Mouse (Mus musculus): ENCODE data around the gene Nucks1. TPM values are rescaled to one million over a fixed set of nuclear protein-coding genes. Genes with fewer than 3 reads are reported as not detected.
"Not testable (repeated sequence)": the region's sequence is repeated elsewhere in the genome, so short reads cannot be mapped to it uniquely, and the experiment has no call there.

The Nucks1 gene
- polyA plus RNA-seq, 1 experiment from 2014 or later: 69.7 TPM

GRCm38 (mm10) chr1:131890043-131890658, 20.2 kb upstream of the Nucks1 start:
- no peak overlapping the region for H3K4me3 ChIP-seq (replicated peaks)
- H3K9ac ChIP-seq: no peak overlapping the region
- no peak overlapping the region for H3K4me2 ChIP-seq (replicated peaks)
- no peaks in the 10 kb centered on the region for H3K4me1 ChIP-seq (replicated peaks)
- H3K27ac ChIP-seq: no peak overlapping the region
- no peaks in the 10 kb centered on the region for H3K36me3 ChIP-seq
- WGBS: 55% methylated on average over 6 of the region's 6 CpGs
- ATAC-seq: 0 out of 2 replicates have a peak, but pooled peaks have one; percentile 17
- H3K27me3 ChIP-seq (replicated peaks): no peaks in the 10 kb centered on the region
- no peaks in the 10 kb centered on the region for H3K9me3 ChIP-seq

DNA sequence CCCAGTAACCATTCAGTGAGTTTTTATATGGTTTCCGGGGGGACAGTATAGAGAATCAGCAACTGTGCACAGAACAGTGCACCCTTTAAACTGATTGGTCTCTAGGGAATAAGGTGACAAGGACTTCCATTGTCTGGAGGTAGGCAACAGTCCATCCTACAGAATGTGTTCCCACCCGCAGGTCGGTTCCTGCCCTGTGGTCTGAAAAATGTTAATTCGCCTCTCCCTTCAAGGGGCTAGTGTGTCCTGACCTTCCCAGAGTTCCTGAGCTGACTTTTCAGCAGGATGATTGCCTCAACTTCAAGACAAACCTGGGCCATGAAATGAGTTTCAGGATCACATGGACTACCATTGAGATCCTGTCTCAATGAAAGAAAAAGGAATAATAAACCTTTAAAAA, 18.9 kb upstream of the Nucks1 start:
- H3K9ac ChIP-seq: no peak overlapping the region
- H3K27me3 ChIP-seq (replicated peaks): no peaks in the 10 kb centered on the region
- H3K36me3 ChIP-seq: no peaks in the 10 kb centered on the region
- no peak for ATAC-seq
- H3K4me1 ChIP-seq (replicated peaks): no peaks in the 10 kb centered on the region
- WGBS: 81% methylated on average over 4 of the region's 4 CpGs
- no peak overlapping the region for H3K4me2 ChIP-seq (replicated peaks)
- H3K27ac ChIP-seq: no peak overlapping the region
- no peaks in the 10 kb centered on the region for H3K9me3 ChIP-seq
- no peak overlapping the region for H3K4me3 ChIP-seq (replicated peaks)

DNA sequence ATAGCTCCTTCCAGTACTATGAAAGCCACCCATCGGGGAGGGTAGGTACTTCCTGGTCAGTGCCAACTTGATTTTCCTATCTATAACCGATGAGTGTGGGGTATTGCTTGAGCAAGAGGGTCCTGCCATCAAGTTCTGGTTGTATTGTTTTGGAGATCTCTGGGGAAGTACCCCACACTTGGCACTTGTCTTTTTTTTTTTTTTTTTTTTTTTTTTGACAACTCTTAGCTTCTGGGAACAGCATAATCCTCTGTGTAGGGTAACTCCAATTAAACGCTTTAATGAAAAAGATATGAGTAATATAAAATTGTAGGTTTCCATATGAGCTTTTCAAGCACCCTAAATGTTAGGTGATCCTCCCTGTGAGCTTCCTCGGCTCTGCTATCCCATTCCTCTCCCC, 7.7 kb upstream of the Nucks1 start:
- Histone ChIP-seq H3K36me3 (no peaks in the 10 kb centered on the region), H3K27me3 (replicated peaks) (no peaks in the 10 kb centered on the region), H3K4me3 (replicated peaks) (no peak overlapping the region), H3K27ac (no peak overlapping the region), H3K9ac (no peak overlapping the region), H3K9me3 (no peaks in the 10 kb centered on the region), H3K4me1 (replicated peaks) (no peaks in the 10 kb centered on the region), H3K4me2 (replicated peaks) (no peak overlapping the region)
- 86% methylated on average over 4 of the region's 4 CpGs for WGBS
- ATAC-seq: no peak

GRCm38 (mm10) chr1:131903251-131903650, 7.1 kb upstream of the Nucks1 start:
- 86% methylated on average over 7 of the region's 7 CpGs for WGBS
- Histone ChIP-seq H3K9me3 (no peaks in the 10 kb centered on the region), H3K27ac (no peak overlapping the region), H3K4me1 (replicated peaks) (no peaks in the 10 kb centered on the region), H3K36me3 (no peaks in the 10 kb centered on the region), H3K4me2 (replicated peaks) (no peak overlapping the region), H3K27me3 (replicated peaks) (no peaks in the 10 kb centered on the region), H3K4me3 (replicated peaks) (no peak overlapping the region), H3K9ac (no peak overlapping the region)
- no peak for ATAC-seq

GRCm38 (mm10) chr1:131905497-131905896, 4.8 kb upstream of the Nucks1 start:
- 9% methylated on average over 1 of the region's 1 CpGs for WGBS
- H3K27ac ChIP-seq: no peak overlapping the region
- H3K4me3 ChIP-seq (replicated peaks): no peak overlapping the region
- ATAC-seq: no peak
- no peaks in the 10 kb centered on the region for H3K9me3 ChIP-seq
- H3K27me3 ChIP-seq (replicated peaks): no peaks in the 10 kb centered on the region
- H3K9ac ChIP-seq: no peak overlapping the region
- H3K4me1 ChIP-seq (replicated peaks): no peaks in the 10 kb centered on the region
- H3K36me3 ChIP-seq: no peaks in the 10 kb centered on the region
- no peak overlapping the region for H3K4me2 ChIP-seq (replicated peaks)

DNA sequence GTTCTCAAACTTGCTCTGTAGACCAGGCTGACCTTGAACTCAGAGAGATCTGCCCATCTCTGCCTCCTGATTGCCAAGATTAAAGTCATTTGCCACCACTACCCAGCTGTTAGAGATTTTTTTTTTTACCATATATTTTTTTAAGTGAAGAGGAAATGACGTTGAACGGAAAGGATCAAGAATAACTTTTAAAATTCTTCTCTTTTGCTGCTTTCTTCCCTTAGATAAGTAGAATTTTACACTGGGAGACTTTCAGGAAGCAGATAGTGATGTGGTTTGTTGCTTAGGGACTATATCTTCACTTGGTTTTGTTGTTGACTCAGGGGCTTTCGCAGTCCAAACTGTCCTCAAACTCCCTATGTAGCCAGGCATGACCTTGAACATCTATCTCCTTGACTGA, 1.9 kb upstream of the Nucks1 start:
- WGBS: 90% methylated on average over 3 of the region's 3 CpGs
- no peaks in the 10 kb centered on the region for H3K36me3 ChIP-seq
- H3K27me3 ChIP-seq (replicated peaks): no peaks in the 10 kb centered on the region
- no peaks in the 10 kb centered on the region for H3K9me3 ChIP-seq
- no peak overlapping the region for H3K9ac ChIP-seq
- H3K4me1 ChIP-seq (replicated peaks): 0 out of 2 replicates have a peak, but pooled peaks cover 2% of the 10 kb centered on the region
- H3K4me3 ChIP-seq (replicated peaks): no peak overlapping the region
- no peak for ATAC-seq
- no peak overlapping the region for H3K27ac ChIP-seq
- H3K4me2 ChIP-seq (replicated peaks): no peak overlapping the region

- ATAC-seq; H3K4me3 ChIP-seq (replicated peaks); H3K9ac ChIP-seq; H3K4me2 ChIP-seq (replicated peaks); H3K27me3 ChIP-seq (replicated peaks); H3K4me1 ChIP-seq (replicated peaks); H3K36me3 ChIP-seq; H3K27ac ChIP-seq; H3K9me3 ChIP-seq: not testable (repeated sequence)
- WGBS: 94% methylated on average over 2 of the region's 2 CpGs
Measured at GRCm38 (mm10) chr1:131909236-131909635, 1.1 kb upstream of the Nucks1 start.

DNA sequence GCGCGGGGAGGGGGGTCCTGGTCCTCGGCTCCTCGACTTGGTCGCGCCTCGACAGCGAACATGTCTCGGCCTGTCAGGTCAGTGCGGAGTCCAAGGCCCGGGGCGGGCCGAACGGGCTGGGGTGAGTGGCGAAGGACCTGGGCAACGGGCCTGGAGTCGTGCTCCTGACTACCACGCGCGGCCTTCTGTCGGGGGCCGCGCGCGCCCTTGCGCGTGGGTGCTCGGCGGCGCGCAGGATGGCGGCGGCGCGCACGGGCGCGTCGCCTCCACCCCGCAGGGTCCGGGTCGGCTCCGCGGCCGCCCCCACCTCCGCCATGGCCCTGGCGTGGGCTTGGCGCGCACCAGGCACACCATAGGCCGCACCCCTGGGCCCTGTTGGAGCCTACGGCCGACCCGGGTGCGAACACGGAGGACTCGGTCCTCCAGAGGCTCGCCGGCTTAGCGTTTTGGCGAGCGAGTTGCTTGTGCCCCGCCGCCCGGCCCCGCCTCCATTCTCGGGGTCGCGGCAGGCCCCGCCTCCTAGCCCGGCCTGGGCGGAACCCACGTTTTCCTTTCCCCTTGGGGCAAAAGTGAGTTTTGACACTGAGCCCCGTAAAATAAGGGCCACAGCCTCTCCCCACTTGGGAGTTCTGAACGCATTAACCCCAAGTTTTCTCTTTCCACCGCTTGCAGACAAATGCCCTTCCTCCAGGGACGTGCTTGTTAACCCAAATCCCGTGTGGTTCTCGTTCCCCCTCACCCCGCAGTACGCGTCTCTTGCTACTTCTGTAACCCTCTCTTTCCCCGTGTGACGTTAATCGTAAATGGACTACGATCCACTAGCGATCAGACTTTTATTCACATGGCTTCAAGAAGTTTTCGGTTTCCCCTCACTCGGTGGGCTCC, 582 bp downstream of the Nucks1 start:
- peak overlapping the region; percentile 92 for H3K4me3 ChIP-seq (replicated peaks)
- no peaks in the 10 kb centered on the region for H3K9me3 ChIP-seq
- H3K4me2 ChIP-seq (replicated peaks): peak overlapping the region; percentile 51
- WGBS: under 1% methylated on average over 86 of the region's 88 CpGs
- H3K36me3 ChIP-seq: no peaks in the 10 kb centered on the region
- no peaks in the 10 kb centered on the region for H3K27me3 ChIP-seq (replicated peaks)
- peak overlapping the region; percentile 98 for H3K27ac ChIP-seq
- H3K4me1 ChIP-seq (replicated peaks): 0 out of 2 replicates have a peak, but pooled peaks cover 6% of the 10 kb centered on the region
- peak overlapping the region; percentile 97 for H3K9ac ChIP-seq
- ATAC-seq: peak; percentile 81

DNA sequence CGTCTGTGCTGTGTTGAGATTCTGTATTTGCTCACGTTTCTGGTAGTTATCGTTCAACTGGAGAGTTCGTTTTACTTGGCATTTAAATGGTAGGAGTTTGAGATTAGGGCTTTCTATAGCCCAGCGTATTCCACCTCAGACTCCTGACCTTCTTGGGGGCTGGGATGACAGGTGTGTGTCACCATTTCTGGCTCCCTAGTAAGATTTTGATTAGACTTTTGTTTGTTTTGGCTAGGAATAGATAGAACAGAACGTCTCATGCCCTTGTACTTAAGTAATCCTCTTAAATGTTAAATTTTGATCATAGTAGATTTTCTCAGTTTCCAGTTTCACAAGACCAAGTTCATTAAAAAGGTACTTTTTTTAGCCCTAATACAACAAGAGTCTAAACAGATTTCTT, 7.3 kb downstream of the Nucks1 start:
- ATAC-seq: no peak
- H3K27me3 ChIP-seq (replicated peaks): no peaks in the 10 kb centered on the region
- WGBS: 59% methylated on average over 6 of the region's 6 CpGs
- no peak overlapping the region for H3K9ac ChIP-seq
- H3K4me1 ChIP-seq (replicated peaks): 0 out of 2 replicates have a peak, but pooled peaks cover 5% of the 10 kb centered on the region
- no peak overlapping the region for H3K4me2 ChIP-seq (replicated peaks)
- H3K27ac ChIP-seq: no peak overlapping the region
- peaks cover 7% of the 10 kb centered on the region for H3K36me3 ChIP-seq
- H3K4me3 ChIP-seq (replicated peaks): no peak overlapping the region
- no peaks in the 10 kb centered on the region for H3K9me3 ChIP-seq

GRCm38 (mm10) chr1:131919052-131919451, 8.7 kb downstream of the Nucks1 start:
- Histone ChIP-seq H3K27ac (no peak overlapping the region), H3K36me3 (peaks cover 11% of the 10 kb centered on the region), H3K9me3 (no peaks in the 10 kb centered on the region), H3K27me3 (replicated peaks) (no peaks in the 10 kb centered on the region), H3K9ac (no peak overlapping the region), H3K4me1 (replicated peaks) (0 out of 2 replicates have a peak, but pooled peaks cover 5% of the 10 kb centered on the region), H3K4me2 (replicated peaks) (no peak overlapping the region), H3K4me3 (replicated peaks) (no peak overlapping the region)
- no peak for ATAC-seq
- WGBS: 90% methylated on average over 2 of the region's 2 CpGs

GRCm38 (mm10) chr1:131922100-131922499, 11.8 kb downstream of the Nucks1 start:
- Histone ChIP-seq H3K4me2 (replicated peaks) (no peak overlapping the region), H3K4me3 (replicated peaks) (no peak overlapping the region), H3K9ac (no peak overlapping the region), H3K4me1 (replicated peaks) (no peaks in the 10 kb centered on the region), H3K36me3 (peaks cover 21% of the 10 kb centered on the region), H3K9me3 (no peaks in the 10 kb centered on the region), H3K27me3 (replicated peaks) (no peaks in the 10 kb centered on the region), H3K27ac (no peak overlapping the region)
- WGBS: 96% methylated on average over 3 of the region's 3 CpGs
- ATAC-seq: no peak

- no peak overlapping the region for H3K4me3 ChIP-seq (replicated peaks)
- no peak for ATAC-seq
- peaks cover 17% of the 10 kb centered on the region; the same call in 1 of the 2 replicates for H3K36me3 ChIP-seq
- WGBS: 76% methylated on average over 2 of the region's 2 CpGs
- no peak overlapping the region for H3K27ac ChIP-seq
- H3K9me3 ChIP-seq: no peaks in the 10 kb centered on the region
- H3K9ac ChIP-seq: no peak overlapping the region
- no peaks in the 10 kb centered on the region for H3K4me1 ChIP-seq (replicated peaks)
- no peaks in the 10 kb centered on the region for H3K27me3 ChIP-seq (replicated peaks)
- H3K4me2 ChIP-seq (replicated peaks): no peak overlapping the region
Measured at GRCm38 (mm10) chr1:131933471-131933870, 23.1 kb downstream of the Nucks1 start.
